Mouse (Mus musculus) retina, postnatal 7 days (tissue): Measurements from ENCODE around the gene Hspd1.
A peak's percentile ranks its signal among the peaks of the same experiment; 100 is the strongest.
"Not testable (repeated sequence)": the region's sequence is repeated elsewhere in the genome, so short reads cannot be mapped to it uniquely, and the experiment has no call there.

Experiments used
- DNase-seq: peaks from one replicate; pipeline ENCODE4 v3.0.0-alpha.2; 2012; ENCODE audit warnings: low read depth, low spot score

Hspd1 gene

GRCm38 (mm10) chr1:55087401-55087904 lies 590 bp downstream of the Hspd1 start:
- DNase-seq = no peak

GRCm38 (mm10) chr1:55086868-55087400 lies 1.1 kb downstream of the Hspd1 start:
- DNase-seq = peak; percentile 11

- DNase-seq = no peak
Observed at GRCm38 (mm10) chr1:55085781-55086366, 2.2 kb downstream of the Hspd1 start.

GRCm38 (mm10) chr1:55082106-55082505 lies 5.9 kb downstream of the Hspd1 start:
- no peak for DNase-seq

GRCm38 (mm10) chr1:55079677-55080076 lies 8.4 kb downstream of the Hspd1 start:
- no peak for DNase-seq

GRCm38 (mm10) chr1:55076849-55077516 lies 11.1 kb downstream of the Hspd1 start:
- DNase-seq = no peak

GRCm38 (mm10) chr1:55076395-55076743 lies 11.7 kb downstream of the Hspd1 start:
- no peak for DNase-seq

- DNase-seq = no peak
Observed at GRCm38 (mm10) chr1:55075652-55076394, 12.2 kb downstream of the Hspd1 start.

- no peak for DNase-seq
Observed at GRCm38 (mm10) chr1:55074757-55075156, 13.3 kb downstream of the Hspd1 start.

GRCm38 (mm10) chr1:55072328-55072727 lies 15.7 kb downstream of the Hspd1 start:
- DNase-seq = not testable (repeated sequence)

GRCm38 (mm10) chr1:55061772-55062171 lies 26.3 kb downstream of the Hspd1 start:
- DNase-seq = no peak

- DNase-seq = no peak
Observed at GRCm38 (mm10) chr1:55061099-55061498, 26.9 kb downstream of the Hspd1 start.

GRCm38 (mm10) chr1:55058383-55058782 lies 29.7 kb downstream of the Hspd1 start:
- not testable (repeated sequence) for DNase-seq

- DNase-seq = no peak
Observed at GRCm38 (mm10) chr1:55055322-55056115, 32.5 kb downstream of the Hspd1 start.

GRCm38 (mm10) chr1:55053596-55053995 lies 34.4 kb downstream of the Hspd1 start:
- DNase-seq = no peak

GRCm38 (mm10) chr1:55053005-55053404 lies 35.0 kb downstream of the Hspd1 start:
- peak; percentile 4 for DNase-seq

GRCm38 (mm10) chr1:55052355-55052953 lies 35.6 kb downstream of the Hspd1 start, which contains the start of gene Coq10b:
Gene Coq10b (plus strand): TSS chr1:55052770.
- peak; percentile 96 for DNase-seq

- no peak for DNase-seq
Observed at GRCm38 (mm10) chr1:55051671-55052070, 36.4 kb downstream of the Hspd1 start.

- DNase-seq = no peak
Observed at GRCm38 (mm10) chr1:55048841-55049587, 39.0 kb downstream of the Hspd1 start.

- no peak for DNase-seq
Observed at GRCm38 (mm10) chr1:55043164-55043563, 44.9 kb downstream of the Hspd1 start.
